Mouse (Mus musculus): ENCODE measurements around the gene Npm3. TPM values are rescaled to one million over a fixed set of nuclear protein-coding genes. Genes with fewer than 3 reads are reported as not detected.
A peak's percentile ranks its signal among the peaks of the same experiment; 100 is the strongest.

The Npm3 gene
- polyA plus RNA-seq, 1 experiment, result 196 TPM

- H3K9ac ChIP-seq (ENCODE audit: low read depth, poor library complexity, severe bottlenecking), result no peak overlapping the region
- TF ChIP-seq EP300 (IDR thresholded peaks at IDR 0.05; ENCODE audit: insufficient read depth, low read depth, low read length) (no peak), CTCF (IDR thresholded peaks at IDR 0.05; ENCODE audit: low read depth, low read length) (no peak), POLR2A (IDR thresholded peaks at IDR 0.05; ENCODE audit: insufficient read depth, low read length) (no peak)
- peaks cover 37% of the 10 kb centered on the region for H3K27me3 ChIP-seq (ENCODE audit: control insufficient read depth, insufficient read depth, low read length, poor library complexity, severe bottlenecking)
- no peak overlapping the region for H3K4me3 ChIP-seq (ENCODE audit: low read depth, low read length)
- H3K36me3 ChIP-seq (ENCODE audit: control insufficient read depth, insufficient read depth, low read length, poor library complexity, severe bottlenecking), result no peaks in the 10 kb centered on the region
- H3K27ac ChIP-seq (ENCODE audit: insufficient read depth, low read length), result no peak overlapping the region
- H3K4me1 ChIP-seq (ENCODE audit: control insufficient read depth, insufficient read depth, low read length), result no peaks in the 10 kb centered on the region
- no peaks in the 10 kb centered on the region for H3K9me3 ChIP-seq (replicated peaks; ENCODE audit: control insufficient read depth, insufficient read depth, low read length, poor library complexity, severe bottlenecking)
These were observed 9.2 kb downstream of the Npm3 start for GRCm38 (mm10) chr19:45740233-45740632.

DNA sequence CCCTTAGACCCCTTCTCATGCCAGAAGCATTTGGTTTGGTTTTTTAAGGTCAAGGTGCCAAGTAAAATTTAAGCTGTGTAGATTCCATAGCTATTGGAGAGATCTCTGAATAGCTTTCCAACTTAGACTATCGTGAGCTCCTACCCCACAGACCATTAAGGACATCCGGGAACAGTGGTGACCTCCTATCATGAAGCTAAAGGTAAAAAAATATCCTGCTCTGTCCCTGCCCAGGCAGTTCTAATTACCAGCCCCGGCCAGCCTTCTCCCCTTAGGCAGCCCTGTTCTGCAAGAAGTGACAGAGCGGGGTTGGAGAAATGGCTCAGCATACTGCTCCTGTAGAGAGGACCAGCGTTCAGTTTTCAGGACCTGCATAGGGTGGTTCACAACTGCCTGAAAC is 10.9 kb downstream of the Npm3 start:
- no peak overlapping the region for H3K27ac ChIP-seq (ENCODE audit: insufficient read depth, low read length)
- H3K4me3 ChIP-seq (ENCODE audit: low read depth, low read length), result no peak overlapping the region
- H3K9ac ChIP-seq (ENCODE audit: low read depth, poor library complexity, severe bottlenecking), result no peak overlapping the region
- no peaks in the 10 kb centered on the region for H3K9me3 ChIP-seq (replicated peaks; ENCODE audit: control insufficient read depth, insufficient read depth, low read length, poor library complexity, severe bottlenecking)
- H3K36me3 ChIP-seq (ENCODE audit: control insufficient read depth, insufficient read depth, low read length, poor library complexity, severe bottlenecking), result no peaks in the 10 kb centered on the region
- peaks cover 32% of the 10 kb centered on the region for H3K27me3 ChIP-seq (ENCODE audit: control insufficient read depth, insufficient read depth, low read length, poor library complexity, severe bottlenecking)
- no peaks in the 10 kb centered on the region for H3K4me1 ChIP-seq (ENCODE audit: control insufficient read depth, insufficient read depth, low read length)
- TF ChIP-seq EP300 (IDR thresholded peaks at IDR 0.05; ENCODE audit: insufficient read depth, low read depth, low read length) (no peak), CTCF (IDR thresholded peaks at IDR 0.05; ENCODE audit: low read depth, low read length) (no peak), POLR2A (IDR thresholded peaks at IDR 0.05; ENCODE audit: insufficient read depth, low read length) (no peak)

- H3K9me3 ChIP-seq (replicated peaks; ENCODE audit: control insufficient read depth, insufficient read depth, low read length, poor library complexity, severe bottlenecking), result no peaks in the 10 kb centered on the region
- H3K4me3 ChIP-seq (ENCODE audit: low read depth, low read length), result no peak overlapping the region
- no peaks in the 10 kb centered on the region for H3K36me3 ChIP-seq (ENCODE audit: control insufficient read depth, insufficient read depth, low read length, poor library complexity, severe bottlenecking)
- no peak overlapping the region for H3K9ac ChIP-seq (ENCODE audit: low read depth, poor library complexity, severe bottlenecking)
- no peak for TF ChIP-seq EP300 (IDR thresholded peaks at IDR 0.05; ENCODE audit: insufficient read depth, low read depth, low read length)
- TF ChIP-seq POLR2A (IDR thresholded peaks at IDR 0.05; ENCODE audit: insufficient read depth, low read length), result no peak
- TF ChIP-seq CTCF (IDR thresholded peaks at IDR 0.05; ENCODE audit: low read depth, low read length), result no peak
- no peak overlapping the region for H3K27ac ChIP-seq (ENCODE audit: insufficient read depth, low read length)
- peaks cover 32% of the 10 kb centered on the region for H3K27me3 ChIP-seq (ENCODE audit: control insufficient read depth, insufficient read depth, low read length, poor library complexity, severe bottlenecking)
- H3K4me1 ChIP-seq (ENCODE audit: control insufficient read depth, insufficient read depth, low read length), result no peaks in the 10 kb centered on the region
These were observed 11.4 kb downstream of the Npm3 start for GRCm38 (mm10) chr19:45737846-45738484.

GRCm38 (mm10) chr19:45737208-45737845 is 12.1 kb downstream of the Npm3 start:
- Histone ChIP-seq H3K9ac (ENCODE audit: low read depth, poor library complexity, severe bottlenecking) (peak overlapping the region; percentile 49), H3K36me3 (ENCODE audit: control insufficient read depth, insufficient read depth, low read length, poor library complexity, severe bottlenecking) (no peaks in the 10 kb centered on the region), H3K9me3 (replicated peaks; ENCODE audit: control insufficient read depth, insufficient read depth, low read length, poor library complexity, severe bottlenecking) (no peaks in the 10 kb centered on the region), H3K4me3 (ENCODE audit: low read depth, low read length) (peak overlapping the region; percentile 53), H3K27me3 (ENCODE audit: control insufficient read depth, insufficient read depth, low read length, poor library complexity, severe bottlenecking) (peaks cover 27% of the 10 kb centered on the region), H3K4me1 (ENCODE audit: control insufficient read depth, insufficient read depth, low read length) (no peaks in the 10 kb centered on the region), H3K27ac (ENCODE audit: insufficient read depth, low read length) (no peak overlapping the region)
- TF ChIP-seq CTCF (IDR thresholded peaks at IDR 0.05; ENCODE audit: low read depth, low read length) (no peak), EP300 (IDR thresholded peaks at IDR 0.05; ENCODE audit: insufficient read depth, low read depth, low read length) (no peak), POLR2A (IDR thresholded peaks at IDR 0.05; ENCODE audit: insufficient read depth, low read length) (no peak)

DNA sequence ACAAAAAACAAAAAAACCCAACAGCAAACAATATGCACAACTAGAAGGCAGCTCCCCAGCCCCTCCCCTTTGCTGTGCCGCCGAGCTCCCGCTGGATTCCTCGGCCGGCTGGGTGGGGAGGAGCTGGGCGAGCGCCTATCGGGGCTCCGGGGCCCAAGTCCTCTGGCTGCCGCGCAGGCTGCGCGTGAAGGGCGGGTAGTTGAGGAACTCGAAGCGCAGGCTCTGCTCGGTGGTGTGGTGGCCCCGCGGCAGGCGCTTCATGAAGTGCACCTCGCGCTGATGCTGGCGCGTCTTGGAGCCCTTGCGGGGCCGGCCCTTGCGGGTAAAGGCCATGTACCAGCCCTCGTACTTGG is 12.6 kb downstream of the Npm3 start:
- Histone ChIP-seq H3K9ac (ENCODE audit: low read depth, poor library complexity, severe bottlenecking) (peak overlapping the region; percentile 49), H3K27ac (ENCODE audit: insufficient read depth, low read length) (no peak overlapping the region), H3K9me3 (replicated peaks; ENCODE audit: control insufficient read depth, insufficient read depth, low read length, poor library complexity, severe bottlenecking) (no peaks in the 10 kb centered on the region), H3K4me3 (ENCODE audit: low read depth, low read length) (peak overlapping the region; percentile 53), H3K4me1 (ENCODE audit: control insufficient read depth, insufficient read depth, low read length) (no peaks in the 10 kb centered on the region), H3K27me3 (ENCODE audit: control insufficient read depth, insufficient read depth, low read length, poor library complexity, severe bottlenecking) (peaks cover 22% of the 10 kb centered on the region), H3K36me3 (ENCODE audit: control insufficient read depth, insufficient read depth, low read length, poor library complexity, severe bottlenecking) (no peaks in the 10 kb centered on the region)
- TF ChIP-seq POLR2A (IDR thresholded peaks at IDR 0.05; ENCODE audit: insufficient read depth, low read length) (no peak), EP300 (IDR thresholded peaks at IDR 0.05; ENCODE audit: insufficient read depth, low read depth, low read length) (no peak), CTCF (IDR thresholded peaks at IDR 0.05; ENCODE audit: low read depth, low read length) (no peak)

GRCm38 (mm10) chr19:45736241-45736640 is 13.2 kb downstream of the Npm3 start:
- Histone ChIP-seq H3K27me3 (ENCODE audit: control insufficient read depth, insufficient read depth, low read length, poor library complexity, severe bottlenecking) (peaks cover 17% of the 10 kb centered on the region), H3K27ac (ENCODE audit: insufficient read depth, low read length) (no peak overlapping the region), H3K4me1 (ENCODE audit: control insufficient read depth, insufficient read depth, low read length) (no peaks in the 10 kb centered on the region), H3K9me3 (replicated peaks; ENCODE audit: control insufficient read depth, insufficient read depth, low read length, poor library complexity, severe bottlenecking) (no peaks in the 10 kb centered on the region), H3K4me3 (ENCODE audit: low read depth, low read length) (no peak overlapping the region), H3K9ac (ENCODE audit: low read depth, poor library complexity, severe bottlenecking) (no peak overlapping the region), H3K36me3 (ENCODE audit: control insufficient read depth, insufficient read depth, low read length, poor library complexity, severe bottlenecking) (no peaks in the 10 kb centered on the region)
- TF ChIP-seq POLR2A (IDR thresholded peaks at IDR 0.05; ENCODE audit: insufficient read depth, low read length) (no peak), EP300 (IDR thresholded peaks at IDR 0.05; ENCODE audit: insufficient read depth, low read depth, low read length) (no peak), CTCF (IDR thresholded peaks at IDR 0.05; ENCODE audit: low read depth, low read length) (no peak)

Data from ES-Bruce4 (cell line).